Mouse (Mus musculus): ENCODE measurements around the gene Fam114a2.
"Not testable (repeated sequence)": the region's sequence is repeated elsewhere in the genome, so short reads cannot be mapped to it uniquely, and the experiment has no call there.

Gene Fam114a2

GRCm38 (mm10) chr11:57518091-57518750 is at the start of gene Fam114a2, which contains the start of gene Mfap3:
Gene Fam114a2 (minus strand): TSS chr11:57518617.
Gene Mfap3 (plus strand): TSS chr11:57518664.
- DNase-seq, result peak; percentile 88

- no peak for DNase-seq
Measured at GRCm38 (mm10) chr11:57566091-57567035, 47.9 kb upstream of the Fam114a2 start.

- no peak for DNase-seq
Measured at GRCm38 (mm10) chr11:57564564-57564963, 46.1 kb upstream of the Fam114a2 start.

- DNase-seq, result not testable (repeated sequence)
Measured at GRCm38 (mm10) chr11:57557936-57558335, 39.5 kb upstream of the Fam114a2 start.

GRCm38 (mm10) chr11:57553015-57553780 is 34.8 kb upstream of the Fam114a2 start:
- DNase-seq, result no peak

GRCm38 (mm10) chr11:57551016-57551415 is 32.6 kb upstream of the Fam114a2 start:
- DNase-seq, result no peak

- no peak for DNase-seq
Measured at GRCm38 (mm10) chr11:57550230-57550629, 31.8 kb upstream of the Fam114a2 start.

- peak; percentile 31 for DNase-seq
Measured at GRCm38 (mm10) chr11:57548618-57549550, 30.5 kb upstream of the Fam114a2 start.

GRCm38 (mm10) chr11:57540681-57541080 is 22.3 kb upstream of the Fam114a2 start:
- DNase-seq, result no peak

- no peak for DNase-seq
Measured at GRCm38 (mm10) chr11:57539841-57540418, 21.5 kb upstream of the Fam114a2 start.

- DNase-seq, result no peak
Measured at GRCm38 (mm10) chr11:57535912-57536311, 17.5 kb upstream of the Fam114a2 start.

GRCm38 (mm10) chr11:57532306-57532705 is 13.9 kb upstream of the Fam114a2 start:
- no peak for DNase-seq

GRCm38 (mm10) chr11:57531300-57531950 is 13.0 kb upstream of the Fam114a2 start:
- DNase-seq, result no peak

GRCm38 (mm10) chr11:57529111-57529510 is 10.7 kb upstream of the Fam114a2 start:
- no peak for DNase-seq

- peak; percentile 23 for DNase-seq
Measured at GRCm38 (mm10) chr11:57527506-57527905, 9.1 kb upstream of the Fam114a2 start.

- no peak for DNase-seq
Measured at GRCm38 (mm10) chr11:57525900-57526299, 7.5 kb upstream of the Fam114a2 start.

GRCm38 (mm10) chr11:57524597-57524996 is 6.2 kb upstream of the Fam114a2 start:
- DNase-seq, result no peak

GRCm38 (mm10) chr11:57523418-57523817 is 5.0 kb upstream of the Fam114a2 start:
- DNase-seq, result no peak

GRCm38 (mm10) chr11:57522046-57522445 is 3.6 kb upstream of the Fam114a2 start:
- DNase-seq, result no peak

GRCm38 (mm10) chr11:57521206-57521605 is 2.8 kb upstream of the Fam114a2 start:
- DNase-seq, result no peak

- DNase-seq, result no peak
Measured at GRCm38 (mm10) chr11:57519304-57519703, 887 bp upstream of the Fam114a2 start.

Measured in cerebellum, adult 11-12 months (tissue).